Comparison of ENCODE assay signal across 23 mouse cellular contexts in genomic region chr7:45257063-45257840, GRCm38 (mm10). TPM values are rescaled to one million over a fixed set of nuclear protein-coding genes. Genes with fewer than 3 reads are reported as not detected.
DNase-seq lines count a peak whose midpoint lies in the region; ATAC-seq and TF ChIP-seq lines count a peak whose summit lies in the region.
"Had no signal": no experiment of that assay in that cellular context is flagged by ENCODE, and none has a peak within 500 bp of the region (broad histone marks: within the 10 kb centered on the region; RNA-seq: fewer than 3 reads in every experiment).

No protein-coding gene starts in this region.

- TF ChIP-seq CTCF in cortical plate, adult 2 months (IDR thresholded peaks at IDR 0.05; ENCODE audit: extremely low read depth, insufficient read depth, low read length), result no peak
- TF ChIP-seq CTCF in kidney, adult 2 months (conservative IDR thresholded peaks at IDR 0.05; ENCODE audit: insufficient read depth, insufficient read length, low read depth, low read length), result no peak

- no peak overlapping the region for H3K4me3 ChIP-seq in heart, embryonic 14.5 days (ENCODE audit: control insufficient read depth in 1 of 2, insufficient read depth in 1 of 2, low read depth in 1 of 2, low read length in 2 of 2)
- H3K4me3 ChIP-seq in heart, embryonic 11.5 days (ENCODE audit: low read depth, low read length), result no peak overlapping the region
- H3K4me3 ChIP-seq in liver, embryonic 11.5 days (ENCODE audit: low read depth, low read length), result no peak overlapping the region
- H3K4me3 ChIP-seq in liver, embryonic 12.5 days, result no peak overlapping the region
- H3K4me3 ChIP-seq in cortical plate, adult 2 months (ENCODE audit: insufficient read depth, low read length), result no peak overlapping the region
- no peak overlapping the region for H3K4me3 ChIP-seq in kidney, adult 2 months (ENCODE audit: insufficient read depth, low read depth, low read length)
- H3K4me3 ChIP-seq: heart, embryonic 15.5 days; liver, embryonic 13.5 days; midbrain, embryonic 13.5 days; myocyte had no signal

- no peak overlapping the region for H3K4me2 ChIP-seq in heart, embryonic 14.5 days (ENCODE audit: low read length)
- H3K4me2 ChIP-seq in heart, embryonic 11.5 days, result no peak overlapping the region
- H3K4me2 ChIP-seq in liver, embryonic 11.5 days, result no peak overlapping the region
- H3K4me2 ChIP-seq in liver, embryonic 12.5 days, result no peak overlapping the region
- H3K4me2 ChIP-seq: heart, embryonic 15.5 days; liver, embryonic 13.5 days; midbrain, embryonic 13.5 days had no signal

- H3K27me3 ChIP-seq in heart, embryonic 14.5 days (ENCODE audit: control insufficient read depth, insufficient read depth, low read length), result no peaks in the 10 kb centered on the region
- peaks cover 3% of the 10 kb centered on the region for H3K27me3 ChIP-seq in heart, embryonic 11.5 days (ENCODE audit: control insufficient read depth, insufficient read depth, low read length)
- H3K27me3 ChIP-seq in liver, embryonic 11.5 days (replicated peaks; ENCODE audit: control insufficient read depth, insufficient read depth, low read length), result peaks cover 5% of the 10 kb centered on the region
- H3K27me3 ChIP-seq in liver, embryonic 12.5 days (replicated peaks), result peaks cover 36% of the 10 kb centered on the region
- no peaks in the 10 kb centered on the region for H3K27me3 ChIP-seq in kidney, adult 2 months (replicated peaks; ENCODE audit: control insufficient read depth, insufficient read depth, low read length)
- H3K27me3 ChIP-seq: heart, embryonic 15.5 days; midbrain, embryonic 13.5 days had no signal

- peaks cover 15 to 24% of the 10 kb centered on the region in 2 experiments for H3K4me1 ChIP-seq in heart, embryonic 14.5 days (ENCODE audit: control insufficient read depth in 2 of 2, insufficient read depth in 2 of 2, low read length in 2 of 2)
- peaks cover 9% of the 10 kb centered on the region; the same call in 1 of the 2 replicates for H3K4me1 ChIP-seq in heart, embryonic 11.5 days (ENCODE audit: control insufficient read depth, insufficient read depth, low read length)
- H3K4me1 ChIP-seq in liver, embryonic 11.5 days (replicated peaks; ENCODE audit: control insufficient read depth, insufficient read depth, low read length), result no peaks in the 10 kb centered on the region
- H3K4me1 ChIP-seq in liver, embryonic 12.5 days, result no peaks in the 10 kb centered on the region
- peaks cover 5% of the 10 kb centered on the region for H3K4me1 ChIP-seq in cortical plate, adult 2 months (ENCODE audit: control insufficient read depth, insufficient read depth, low read length)
- no peaks in the 10 kb centered on the region for H3K4me1 ChIP-seq in kidney, adult 2 months (ENCODE audit: control insufficient read depth, insufficient read depth, low read length)
- H3K4me1 ChIP-seq: liver, embryonic 13.5 days; midbrain, embryonic 13.5 days had no signal

- 0 out of 2 replicates have a peak overlapping the region, but pooled peaks have one; percentile 28 for H3K9ac ChIP-seq in heart, embryonic 14.5 days (ENCODE audit: low read length)
- no peak overlapping the region; the same call in 1 of the 2 replicates for H3K9ac ChIP-seq in heart, embryonic 11.5 days (ENCODE audit: low read depth, low read length)
- H3K9ac ChIP-seq in liver, embryonic 11.5 days (ENCODE audit: low read depth, low read length), result no peak overlapping the region
- H3K9ac ChIP-seq in liver, embryonic 12.5 days, result no peak overlapping the region
- H3K9ac ChIP-seq: forebrain, postnatal 0 days; heart, embryonic 15.5 days; liver, embryonic 13.5 days; midbrain, embryonic 13.5 days had no signal

- DNase-seq in liver, embryonic 11.5 days (ENCODE audit: low spot score), result peak; percentile 26
- peak; percentile 41 to 55 for DNase-seq in left cerebral cortex, postnatal 14 days (ENCODE audit: low spot score in 2 of 2)
- no peak for DNase-seq in adrenal gland, adult (ENCODE audit: inconsistent age in 2 of 2, low spot score in 1 of 2)
- DNase-seq in kidney, adult 2 months, result no peak
- DNase-seq: adrenal gland, adult 8-10 months; cerebellum, adult 11-12 months; forebrain, postnatal 0 days; gastrocnemius, postnatal 25 days; kidney, adult 8-10 months; kidney, postnatal 25 days; liver, embryonic 13.5 days; thymus, adult 18-20 months had no signal

- WGBS in heart, embryonic 14.5 days, result 36% methylated on average over 11 of the region's 11 CpGs
- WGBS in heart, embryonic 11.5 days (ENCODE audit: insufficient replicate concordance), result 45% methylated on average over 11 of the region's 11 CpGs
- 62% methylated on average over 11 of the region's 11 CpGs for WGBS in liver, embryonic 11.5 days
- WGBS in liver, embryonic 12.5 days (ENCODE audit: insufficient replicate concordance), result 50% methylated on average over 11 of the region's 11 CpGs
- WGBS in kidney, adult 2 months, result 56% methylated on average over 11 of the region's 11 CpGs

- H3K36me3 ChIP-seq in heart, embryonic 14.5 days (ENCODE audit: control insufficient read depth, insufficient read depth, low read length), result no peaks in the 10 kb centered on the region
- H3K36me3 ChIP-seq in heart, embryonic 11.5 days (ENCODE audit: control insufficient read depth, insufficient read depth, low read length), result no peaks in the 10 kb centered on the region
- H3K36me3 ChIP-seq in liver, embryonic 11.5 days (ENCODE audit: control insufficient read depth, insufficient read depth, low read length), result no peaks in the 10 kb centered on the region
- no peaks in the 10 kb centered on the region for H3K36me3 ChIP-seq in liver, embryonic 12.5 days
- no peaks in the 10 kb centered on the region for H3K36me3 ChIP-seq in kidney, adult 2 months (ENCODE audit: control insufficient read depth, insufficient read depth, low read length)
- H3K36me3 ChIP-seq: heart, embryonic 15.5 days; liver, embryonic 13.5 days; midbrain, embryonic 13.5 days had no signal

- no peaks in the 10 kb centered on the region for H3K9me3 ChIP-seq in heart, embryonic 14.5 days (ENCODE audit: control insufficient read depth, low read length)
- no peaks in the 10 kb centered on the region for H3K9me3 ChIP-seq in heart, embryonic 11.5 days (replicated peaks; ENCODE audit: control insufficient read depth, low read length)
- H3K9me3 ChIP-seq in liver, embryonic 11.5 days (ENCODE audit: control insufficient read depth, low read length), result no peaks in the 10 kb centered on the region
- H3K9me3 ChIP-seq in liver, embryonic 12.5 days (replicated peaks), result no peaks in the 10 kb centered on the region
- H3K9me3 ChIP-seq: heart, embryonic 15.5 days; liver, embryonic 13.5 days; midbrain, embryonic 13.5 days had no signal

- no peak for ATAC-seq in heart, embryonic 14.5 days (ENCODE audit: insufficient number of reproducible peaks, insufficient read depth, low FRiP score, low read depth)
- ATAC-seq in heart, embryonic 11.5 days (replicated peaks; ENCODE audit: insufficient number of reproducible peaks, low FRiP score, low TSS enrichment), result no peak
- no peak for ATAC-seq in liver, embryonic 11.5 days (replicated peaks; ENCODE audit: low FRiP score)
- ATAC-seq in liver, embryonic 12.5 days, result no peak
- ATAC-seq: forebrain, postnatal 0 days; midbrain, embryonic 13.5 days had no signal

- TF ChIP-seq POLR2A in cortical plate, adult 2 months (IDR thresholded peaks at IDR 0.05; ENCODE audit: extremely low read depth, insufficient read depth, low read length), result no peak
- no peak for TF ChIP-seq POLR2A in kidney, adult 2 months (IDR thresholded peaks at IDR 0.05; ENCODE audit: low read depth, low read length)

- intact Hi-C loops in left cerebral cortex, postnatal 14 days (cut with DNase I), result no loop called here

- no peak overlapping the region for H3K27ac ChIP-seq in heart, embryonic 14.5 days (replicated peaks in 1 of 2; ENCODE audit: control insufficient read depth in 1 of 2, insufficient read depth in 1 of 2, low read depth in 2 of 2, low read length in 2 of 2)
- no peak overlapping the region for H3K27ac ChIP-seq in heart, embryonic 11.5 days (ENCODE audit: low read depth, low read length)
- H3K27ac ChIP-seq in liver, embryonic 11.5 days (ENCODE audit: low read depth, low read length), result no peak overlapping the region
- no peak overlapping the region for H3K27ac ChIP-seq in liver, embryonic 12.5 days
- peak overlapping the region; percentile 36; the same call in 1 of the 2 replicates for H3K27ac ChIP-seq in cortical plate, adult 2 months (ENCODE audit: insufficient read depth, low read length)
- H3K27ac ChIP-seq in kidney, adult 2 months (ENCODE audit: insufficient read depth, low read depth, low read length), result no peak overlapping the region
- H3K27ac ChIP-seq: heart, embryonic 15.5 days; liver, embryonic 13.5 days; midbrain, embryonic 13.5 days had no signal

RNA-seq across cellular contexts. Expression of gene Slc6a16, which starts 16.4 kb away (rescaled TPM):
- 0.38 TPM in 1 of 2 replicates, not detected in the other for polyA plus RNA-seq in heart, embryonic 14.5 days (2014; fragmentation: Nextera tagmentation; extraction: Ambion mirVana)
- 0.32 and 0.47 TPM in 2 replicates for polyA plus RNA-seq in heart, embryonic 11.5 days (2014; fragmentation: Nextera tagmentation; extraction: Ambion mirVana)
- polyA plus RNA-seq in liver, embryonic 11.5 days (2014; fragmentation: Nextera tagmentation; extraction: Ambion mirVana), result 0.19 TPM in 1 of 2 replicates, not detected in the other
- polyA plus RNA-seq in liver, embryonic 12.5 days (2016; fragmentation: Nextera tagmentation; extraction: Ambion mirVana), result not detected in 2 replicates
- polyA plus RNA-seq in cortical plate, adult 2 months (2012; rRNA removed), result 2.1 TPM in 2 replicates
- total RNA-seq in left cerebral cortex, postnatal 14 days (2021), result 1 to 10 TPM in 1 of 2 experiments, under 1 TPM in 1; 0.97 to 1.1 TPM
- polyA plus RNA-seq in kidney, adult 2 months (2012; rRNA removed), result 0.05 TPM in 1 of 2 replicates, not detected in the other
- total RNA-seq: gastrocnemius, postnatal 25 days; neutrophil, adult 5-6 weeks had no signal
- polyA plus RNA-seq: embryonic facial prominence, embryonic 11.5 days; liver, embryonic 13.5 days; lung, embryonic 16.5 days; myocyte had no signal

RNA-seq across cellular contexts. Expression of gene Cd37, which starts 18.3 kb away (rescaled TPM):
- 1.7 and 1.9 TPM in 2 replicates for polyA plus RNA-seq in heart, embryonic 14.5 days (2014; fragmentation: Nextera tagmentation; extraction: Ambion mirVana)
- polyA plus RNA-seq in heart, embryonic 11.5 days (2014; fragmentation: Nextera tagmentation; extraction: Ambion mirVana), result 2.1 and 2.2 TPM in 2 replicates
- 14.4 and 19.5 TPM in 2 replicates for polyA plus RNA-seq in liver, embryonic 11.5 days (2014; fragmentation: Nextera tagmentation; extraction: Ambion mirVana)
- polyA plus RNA-seq in liver, embryonic 12.5 days (2016; fragmentation: Nextera tagmentation; extraction: Ambion mirVana), result 14.0 and 14.6 TPM in 2 replicates
- polyA plus RNA-seq in cortical plate, adult 2 months (2012; rRNA removed), result 10.6 and 11.9 TPM in 2 replicates
- 1 to 10 TPM; 3.4 to 4.0 TPM for total RNA-seq in left cerebral cortex, postnatal 14 days (2021)
- 7.9 and 30.1 TPM in 2 replicates for polyA plus RNA-seq in kidney, adult 2 months (2012; rRNA removed)

RNA-seq across cellular contexts. Expression of gene Slc6a21, which starts 20.1 kb away (rescaled TPM):
- polyA plus RNA-seq in heart, embryonic 14.5 days (2014; fragmentation: Nextera tagmentation; extraction: Ambion mirVana), result not detected in 2 replicates
- polyA plus RNA-seq in heart, embryonic 11.5 days (2014; fragmentation: Nextera tagmentation; extraction: Ambion mirVana), result not detected in 2 replicates
- polyA plus RNA-seq in liver, embryonic 11.5 days (2014; fragmentation: Nextera tagmentation; extraction: Ambion mirVana), result not detected in 2 replicates
- not detected in 2 replicates for polyA plus RNA-seq in liver, embryonic 12.5 days (2016; fragmentation: Nextera tagmentation; extraction: Ambion mirVana)
- polyA plus RNA-seq in cortical plate, adult 2 months (2012; rRNA removed), result 0.08 and 0.30 TPM in 2 replicates
- total RNA-seq in left cerebral cortex, postnatal 14 days (2021), result under 1 TPM; 0.40 to 0.59 TPM
- polyA plus RNA-seq in kidney, adult 2 months (2012; rRNA removed), result 0.14 and 0.19 TPM in 2 replicates
- total RNA-seq: forebrain, postnatal 0 days; gastrocnemius, postnatal 25 days; neutrophil, adult 5-6 weeks had no signal
- polyA plus RNA-seq: embryonic facial prominence, embryonic 11.5 days; forebrain, postnatal 0 days; heart, embryonic 15.5 days; hindbrain, embryonic 11.5 days; liver, embryonic 13.5 days; lung, embryonic 16.5 days; midbrain, embryonic 13.5 days; myocyte had no signal

RNA-seq across cellular contexts. Expression of gene Tead2, which starts 41.7 kb away (rescaled TPM):
- 106 and 111 TPM in 2 replicates for polyA plus RNA-seq in heart, embryonic 14.5 days (2014; fragmentation: Nextera tagmentation; extraction: Ambion mirVana)
- 129 and 131 TPM in 2 replicates for polyA plus RNA-seq in heart, embryonic 11.5 days (2014; fragmentation: Nextera tagmentation; extraction: Ambion mirVana)
- 69.3 and 75.9 TPM in 2 replicates for polyA plus RNA-seq in liver, embryonic 11.5 days (2014; fragmentation: Nextera tagmentation; extraction: Ambion mirVana)
- polyA plus RNA-seq in liver, embryonic 12.5 days (2016; fragmentation: Nextera tagmentation; extraction: Ambion mirVana), result 23.6 and 28.2 TPM in 2 replicates
- polyA plus RNA-seq in cortical plate, adult 2 months (2012; rRNA removed), result 5.0 and 6.4 TPM in 2 replicates
- 1 to 10 TPM; 5.6 to 6.1 TPM for total RNA-seq in left cerebral cortex, postnatal 14 days (2021)
- polyA plus RNA-seq in kidney, adult 2 months (2012; rRNA removed), result 10.0 and 13.2 TPM in 2 replicates
- total RNA-seq: neutrophil, adult 5-6 weeks had no signal

RNA-seq across cellular contexts. Expression of gene Dkkl1, which starts 45.3 kb away (rescaled TPM):
- polyA plus RNA-seq in heart, embryonic 14.5 days (2014; fragmentation: Nextera tagmentation; extraction: Ambion mirVana), result 0.65 and 1.7 TPM in 2 replicates
- 1.9 and 2.4 TPM in 2 replicates for polyA plus RNA-seq in heart, embryonic 11.5 days (2014; fragmentation: Nextera tagmentation; extraction: Ambion mirVana)
- 2.8 TPM in 2 replicates for polyA plus RNA-seq in liver, embryonic 11.5 days (2014; fragmentation: Nextera tagmentation; extraction: Ambion mirVana)
- 1.9 and 3.0 TPM in 2 replicates for polyA plus RNA-seq in liver, embryonic 12.5 days (2016; fragmentation: Nextera tagmentation; extraction: Ambion mirVana)
- polyA plus RNA-seq in cortical plate, adult 2 months (2012; rRNA removed), result 41.4 and 47.2 TPM in 2 replicates
- total RNA-seq in left cerebral cortex, postnatal 14 days (2021), result 10 to 100 TPM; 13.7 to 17.3 TPM
- 0.39 and 0.54 TPM in 2 replicates for polyA plus RNA-seq in kidney, adult 2 months (2012; rRNA removed)
- total RNA-seq: adrenal gland, adult 8-10 months; gastrocnemius, postnatal 25 days had no signal

Comparison
In these comparisons a context has a peak if more than half of its experiments do, and no peak if none do; other contexts are left out.
1. DNase-seq: peak in liver, embryonic 11.5 days (single experiment) and left cerebral cortex, postnatal 14 days (2 of 2); none in adrenal gland, adult (0 of 2) and kidney, adult 2 months (single experiment).